Mouse (Mus musculus) urinary bladder, adult 18-20 months (tissue): Measurements from ENCODE around the gene Utp4.

Source experiments
- DNase-seq, 2 experiments: peaks; one replicate each; pipeline ENCODE4 v3.0.0; 2022; ENCODE audit warnings: low spot score in 2 of 2, mixed read lengths in 2 of 2

Utp4 gene

DNA sequence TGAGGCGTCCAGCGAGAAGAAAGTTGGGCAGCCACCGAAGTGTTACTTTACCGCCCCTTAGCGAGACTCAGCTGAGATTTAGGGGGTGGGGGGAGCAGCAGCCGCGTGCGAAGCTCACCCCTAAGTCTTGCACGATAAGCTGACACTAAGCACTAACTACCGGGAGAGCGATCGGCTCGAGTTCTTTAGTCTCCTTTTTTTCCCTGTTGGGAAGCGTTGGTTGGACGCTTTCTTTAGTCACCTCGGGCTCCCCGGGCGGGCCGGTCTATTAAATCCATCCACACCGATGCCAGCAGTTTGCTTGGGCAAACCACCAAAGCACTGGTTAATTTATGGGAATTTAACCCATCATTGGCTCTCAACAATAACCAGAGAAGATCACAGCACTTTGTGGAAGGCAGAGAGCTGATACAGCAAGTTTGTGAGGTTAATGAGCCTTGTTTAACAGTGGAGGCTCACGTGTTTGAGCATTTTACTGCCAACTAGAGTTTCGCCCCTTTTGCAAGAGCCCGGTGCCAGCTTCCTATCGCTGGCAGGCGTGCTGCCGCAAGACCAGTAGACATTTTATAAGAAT, 43.1 kb downstream of the Utp4 start:
- DNase-seq: peak in 1 of 2 experiments; percentile 58

DNA sequence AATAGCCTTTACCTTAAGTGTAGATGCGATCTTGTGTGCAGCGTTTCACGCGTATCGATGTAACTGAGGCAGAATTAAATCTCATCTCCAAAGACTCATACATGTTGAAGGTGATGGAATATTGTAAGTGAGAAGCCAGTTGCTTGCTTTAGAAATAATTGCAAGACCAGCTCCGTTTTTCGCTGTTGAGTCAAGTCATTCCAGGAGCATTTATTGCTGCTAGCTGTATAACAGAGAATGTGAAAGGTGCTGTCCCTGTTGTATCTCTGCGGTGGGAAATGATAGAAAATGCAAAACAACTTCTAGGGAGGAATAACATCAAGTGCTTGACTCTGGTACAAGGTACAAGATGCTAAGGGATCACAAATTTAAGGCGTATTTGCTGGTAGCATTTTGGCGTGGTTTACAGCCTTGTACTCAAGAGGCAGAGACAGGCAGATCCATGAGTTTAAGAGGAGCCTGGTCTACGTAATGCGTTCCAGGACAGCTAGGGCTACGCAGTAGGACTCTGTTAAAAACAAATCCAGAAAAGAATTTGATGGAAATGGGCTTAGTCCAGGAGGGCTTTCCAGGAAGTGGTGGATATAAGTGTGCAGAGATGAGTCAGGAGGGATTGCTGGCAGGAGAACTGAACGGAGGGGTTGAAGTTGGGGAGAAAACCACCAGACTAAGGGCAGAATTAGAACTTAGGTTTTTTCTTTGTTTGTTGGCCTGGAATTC, 43.8 kb downstream of the Utp4 start:
- DNase-seq: no peak

DNA sequence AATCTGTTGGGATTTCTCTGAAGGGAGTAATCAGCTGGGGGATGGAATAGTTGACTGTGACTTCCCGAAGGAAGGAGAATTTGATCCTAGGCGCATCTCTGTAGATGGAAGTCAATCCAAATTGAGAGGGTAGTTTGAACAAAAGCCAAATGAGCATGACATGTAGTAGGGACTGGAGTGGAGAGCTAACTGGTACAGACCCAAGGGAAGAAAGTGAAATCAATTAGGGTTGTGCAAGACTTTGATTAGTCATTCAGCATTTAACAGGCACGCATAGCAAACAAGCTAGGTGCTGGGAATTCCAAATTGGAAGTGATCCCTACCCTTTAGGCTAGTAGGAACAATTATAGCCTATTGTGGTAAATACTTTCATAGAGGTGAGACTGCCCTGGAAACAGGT, 48.4 kb downstream of the Utp4 start:
- DNase-seq: no peak

DNA sequence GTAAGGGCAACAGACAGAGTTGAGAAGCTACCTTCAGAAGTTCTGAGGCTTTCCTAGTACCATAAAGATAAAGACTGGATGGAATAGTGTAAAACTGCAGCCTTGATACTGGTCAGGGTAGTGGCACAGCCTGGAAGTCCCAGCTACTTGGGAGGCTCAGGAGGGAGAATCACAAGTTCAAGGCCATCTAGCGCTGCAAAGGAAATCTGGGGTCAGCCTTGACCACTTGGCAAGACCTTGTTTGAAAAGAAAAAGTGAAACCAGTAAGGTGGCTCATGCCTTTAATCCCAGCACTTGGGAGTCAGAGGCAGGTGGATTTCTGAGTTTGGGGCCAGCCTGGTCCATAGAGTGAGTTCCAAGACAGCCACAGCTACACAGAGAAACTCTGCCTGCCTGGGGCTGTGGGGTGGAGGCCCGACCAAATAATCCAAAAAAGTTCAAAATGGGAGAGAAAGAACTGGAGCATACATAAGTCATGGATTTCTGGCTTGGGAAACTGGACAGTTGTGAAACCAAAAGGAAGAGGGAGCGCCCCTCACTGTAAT, 50.5 kb downstream of the Utp4 start:
- DNase-seq: no peak

DNA sequence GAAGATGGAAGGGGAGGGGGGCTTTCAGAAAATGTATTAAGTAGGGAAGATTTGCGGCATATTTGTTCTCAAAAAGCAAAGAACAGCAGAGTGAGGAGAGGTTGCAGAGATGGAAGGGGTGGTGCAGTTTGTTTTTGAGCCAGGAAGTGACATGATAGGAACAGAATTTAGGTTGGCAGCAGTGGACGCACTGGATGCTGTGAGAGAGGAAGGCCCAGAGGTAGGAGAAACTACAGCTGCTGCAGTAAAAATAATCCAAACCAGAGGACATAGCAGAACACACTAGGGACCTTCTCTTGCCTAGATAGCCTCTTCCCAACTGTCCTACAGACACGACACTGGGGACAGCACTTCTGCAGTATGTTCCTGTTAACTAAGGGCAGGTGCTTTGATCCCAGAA, 51.3 kb downstream of the Utp4 start:
- peak in 1 of 2 experiments; percentile 51 for DNase-seq

DNA sequence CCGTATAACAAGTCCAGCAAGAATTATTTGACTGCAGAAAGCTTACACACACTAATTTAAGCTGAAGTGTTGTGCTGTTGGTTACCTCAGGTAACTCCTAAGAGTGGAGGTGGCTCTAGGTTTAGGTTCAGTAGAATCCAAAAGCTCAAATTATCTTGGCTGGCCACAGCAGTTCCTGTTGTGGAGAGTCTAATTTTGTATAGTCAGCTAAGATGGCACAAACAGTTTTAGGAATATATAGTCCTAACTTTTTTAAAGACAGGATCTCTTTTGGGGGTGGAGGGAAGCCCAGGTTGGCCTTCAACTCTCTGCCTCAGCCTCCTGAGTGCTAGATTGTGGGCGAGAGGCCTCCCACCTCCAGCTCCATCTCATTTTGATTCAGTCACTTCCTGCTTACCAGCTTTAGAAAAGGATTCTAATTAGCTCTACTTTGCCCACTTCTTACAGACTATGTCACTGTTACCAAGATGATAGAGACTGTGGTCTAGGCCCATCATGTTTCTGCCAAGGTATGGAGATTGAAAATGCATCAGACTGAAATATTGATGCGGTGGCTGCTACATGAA, 55.3 kb downstream of the Utp4 start:
- no peak for DNase-seq

DNA sequence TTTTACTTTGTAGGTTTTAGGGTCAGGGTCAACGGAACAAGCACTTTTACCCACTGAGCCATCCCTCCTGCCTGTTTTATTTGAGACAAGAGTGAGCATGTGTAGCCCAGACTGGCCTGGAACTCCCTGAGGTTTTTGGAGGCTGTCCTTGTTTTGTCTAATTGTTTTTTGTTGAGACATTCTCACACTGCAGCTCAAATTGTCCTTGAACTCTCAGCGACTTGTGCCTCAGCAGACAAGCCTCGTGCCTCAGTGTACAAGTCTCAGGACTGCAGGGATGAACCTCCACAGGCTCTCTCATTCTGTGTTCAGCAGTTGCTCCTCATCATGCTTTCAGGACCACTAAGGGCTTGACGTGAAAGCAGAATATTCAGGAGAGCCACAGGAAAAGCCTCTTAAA, 58.3 kb downstream of the Utp4 start:
- DNase-seq: no peak

DNA sequence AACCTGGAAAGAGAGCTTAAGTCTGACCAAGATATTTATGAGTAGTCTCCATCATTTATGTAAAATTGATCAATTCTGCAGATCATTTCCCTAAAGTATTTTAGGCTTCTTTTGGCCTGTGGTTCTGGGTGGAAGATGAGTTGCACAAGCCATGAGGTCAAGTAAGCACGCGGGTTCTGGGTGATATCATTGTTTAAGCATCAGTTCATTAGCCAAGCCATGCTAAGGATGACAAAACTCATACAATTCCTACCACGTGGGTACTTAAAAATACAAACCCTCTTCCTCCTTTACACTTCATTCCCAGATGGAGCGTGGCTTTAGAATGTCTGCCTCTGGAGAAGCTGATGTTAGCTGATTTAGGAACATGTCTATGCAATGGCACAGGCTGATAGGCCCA, 60.1 kb downstream of the Utp4 start:
- DNase-seq: no peak

DNA sequence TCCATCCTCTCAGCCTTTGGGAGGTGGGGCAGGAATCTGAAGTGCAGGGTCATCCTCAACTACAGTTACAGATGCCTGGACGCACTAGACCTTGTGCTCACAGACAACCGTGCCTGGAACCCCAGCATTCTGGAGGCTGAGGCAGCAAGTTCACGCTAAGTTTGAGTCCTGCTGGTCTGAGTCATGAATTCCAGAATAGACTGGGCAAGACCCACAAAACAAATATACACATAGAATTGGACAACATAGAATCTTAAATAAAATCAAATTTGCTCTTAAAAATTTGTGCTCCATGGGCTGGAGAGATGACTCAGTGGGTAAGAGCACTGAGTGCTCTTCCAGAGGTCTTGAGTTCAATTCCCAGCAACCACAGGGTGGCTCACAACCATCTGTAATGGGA, 63.6 kb downstream of the Utp4 start:
- DNase-seq: no peak

DNA sequence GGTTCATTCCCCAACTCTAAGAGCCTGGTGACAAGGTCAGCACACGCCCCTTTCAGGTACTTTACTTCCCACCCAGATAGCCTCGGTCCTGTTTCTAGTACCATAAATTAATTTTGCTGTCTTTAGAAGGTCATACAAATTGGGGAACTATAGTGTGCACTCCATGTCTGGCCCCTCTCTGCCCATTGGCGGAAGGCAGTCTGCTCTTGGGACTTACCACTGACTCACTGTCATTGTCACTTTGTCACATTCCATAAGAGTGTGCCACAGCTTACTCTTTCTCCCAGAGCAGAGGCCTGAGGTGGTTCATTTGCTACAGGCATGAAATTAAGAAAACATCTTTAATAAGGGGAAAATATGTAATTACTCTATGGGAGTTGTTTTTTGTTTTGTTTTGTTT, 64.8 kb downstream of the Utp4 start:
- no peak for DNase-seq

DNA sequence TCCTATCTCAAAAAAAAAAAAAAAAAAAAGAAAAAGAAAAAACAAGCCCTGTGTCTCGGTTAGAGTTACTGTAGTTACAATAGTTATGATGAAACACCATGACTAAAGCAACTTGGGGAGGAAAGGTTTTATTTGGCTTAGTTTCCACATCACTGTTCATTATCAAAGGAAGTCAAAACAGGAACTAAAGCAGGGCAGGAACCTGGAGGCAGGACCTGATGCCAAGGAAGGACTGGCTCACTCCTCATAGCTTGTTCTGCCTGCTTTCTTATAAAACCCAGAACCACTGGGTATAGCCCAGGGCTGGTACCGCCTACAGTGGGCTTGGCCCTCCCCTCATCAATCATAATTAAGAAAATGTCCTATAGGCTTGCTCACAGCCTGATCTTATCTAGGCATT, 66.2 kb downstream of the Utp4 start:
- DNase-seq: no peak

DNA sequence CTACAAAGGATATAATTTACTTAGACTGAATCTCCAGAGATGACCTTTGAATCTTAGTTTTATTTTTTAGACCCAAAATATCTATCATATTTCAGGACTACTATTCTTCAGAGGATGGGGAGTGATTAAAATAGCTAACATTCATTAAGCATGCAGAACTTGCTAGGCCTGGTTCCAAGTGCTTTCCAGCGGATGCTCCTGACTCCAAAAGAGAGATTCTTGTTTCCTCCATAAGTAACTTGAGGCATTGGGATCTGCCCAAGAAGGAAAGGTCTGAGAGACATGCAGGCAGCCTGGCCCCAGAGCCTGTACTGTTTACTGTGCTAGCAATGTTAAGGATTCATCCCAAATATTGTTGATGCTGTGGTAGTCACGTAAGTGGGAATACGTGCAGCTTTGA, 68.9 kb downstream of the Utp4 start:
- DNase-seq: no peak

DNA sequence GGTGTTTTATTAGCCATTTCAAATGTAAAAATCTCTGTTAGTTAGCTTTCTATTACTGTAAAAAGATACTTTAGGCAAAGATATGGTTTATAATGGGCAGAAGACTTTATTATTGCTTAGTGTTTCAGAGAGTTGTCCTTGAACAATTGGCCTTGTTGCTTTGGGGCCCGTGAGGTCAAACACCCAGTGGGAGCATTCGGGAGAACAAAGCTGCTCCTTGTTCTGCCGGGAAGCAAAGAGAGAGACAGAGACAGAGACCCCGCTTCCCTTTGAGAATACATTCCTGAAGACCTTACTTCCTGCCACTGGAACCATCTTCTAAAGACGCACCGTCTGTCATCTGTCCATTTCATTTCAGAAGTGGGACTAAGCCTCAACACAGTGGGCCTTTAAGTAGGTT, 69.9 kb downstream of the Utp4 start:
- no peak for DNase-seq

DNA sequence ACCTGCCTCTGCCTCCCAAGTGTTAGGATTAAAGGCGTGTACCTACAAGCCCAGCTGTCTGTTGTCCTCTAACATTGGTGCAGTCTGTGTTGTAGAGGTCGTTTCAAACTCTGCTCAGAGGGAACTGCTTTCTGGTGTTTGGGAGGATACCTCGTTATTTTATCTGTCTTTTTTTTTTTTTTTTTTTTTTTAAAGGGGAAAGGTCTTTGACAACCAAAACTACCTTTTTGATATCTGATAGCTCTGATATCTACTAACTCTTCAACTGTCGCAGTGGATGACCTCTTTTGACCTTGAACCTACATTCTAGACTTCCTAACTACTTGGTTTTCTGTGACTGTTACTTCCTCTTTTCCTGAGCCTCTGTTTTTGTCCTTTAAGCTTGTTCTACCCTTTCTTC, 71.1 kb downstream of the Utp4 start:
- no peak for DNase-seq

DNA sequence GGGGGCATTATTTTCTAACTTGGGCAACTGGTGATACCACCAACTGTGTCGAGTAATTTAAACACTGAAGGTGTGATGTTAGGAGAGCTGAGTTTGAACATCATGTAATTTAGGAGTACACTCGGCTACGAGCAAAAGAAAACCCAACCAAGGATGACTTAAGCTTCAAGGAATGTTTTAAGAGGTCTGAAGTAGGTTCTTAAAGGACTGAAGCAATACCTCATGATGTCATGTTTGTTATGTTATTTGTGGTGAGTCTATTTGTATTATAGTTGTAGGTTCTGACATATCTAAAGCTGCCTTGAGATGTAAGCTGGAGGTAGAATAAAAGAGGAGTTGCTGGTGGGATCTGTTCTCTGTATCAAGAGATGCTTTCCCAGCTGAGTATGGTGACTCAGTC, 76.5 kb downstream of the Utp4 start:
- no peak for DNase-seq

DNA sequence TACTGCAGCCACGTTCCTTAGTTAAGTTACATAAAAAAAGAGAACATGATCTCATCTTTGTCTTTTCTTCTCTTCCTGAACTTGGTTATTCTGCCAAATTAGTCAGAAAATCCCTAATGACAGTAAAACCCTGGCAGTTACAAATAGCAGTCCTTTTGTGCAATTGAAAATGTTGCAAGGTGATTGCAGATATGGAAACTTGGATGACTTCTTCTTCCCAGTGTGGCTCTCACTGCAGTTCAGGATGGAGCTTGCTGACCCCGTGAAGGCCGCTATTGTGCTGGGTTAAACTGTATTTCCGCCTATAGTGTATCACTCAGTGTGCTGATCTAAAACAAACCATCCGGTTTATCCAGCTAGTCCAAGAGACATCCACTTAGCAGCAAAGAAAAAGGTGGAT, 78.5 kb downstream of the Utp4 start:
- no peak for DNase-seq
